Comparison of ENCODE assay signal across 8 mouse cellular contexts in genomic region chr14:73388546-73388945, GRCm38 (mm10). TPM values are rescaled to one million over a fixed set of nuclear protein-coding genes. Genes with fewer than 3 reads are reported as not detected.
DNase-seq lines count a peak whose midpoint lies in the region; ATAC-seq lines count a peak whose summit lies in the region.

No protein-coding gene starts in this region.

- 48% methylated on average over 7 of the region's 7 CpGs for WGBS in heart, embryonic 10.5 days

- no peaks in the 10 kb centered on the region for H3K27me3 ChIP-seq in heart, embryonic 10.5 days (ENCODE audit: insufficient read depth, poor library complexity, severe bottlenecking)

- H3K9me3 ChIP-seq in heart, embryonic 10.5 days: no peaks in the 10 kb centered on the region

- H3K4me1 ChIP-seq in heart, embryonic 10.5 days: peaks cover 4% of the 10 kb centered on the region; the same call in 1 of the 2 replicates

- no peak for ATAC-seq in CD4-positive, CD25-positive, alpha-beta regulatory T cell, adult 4 months

- peak overlapping the region; percentile 5; the same call in 1 of the 2 replicates for H3K27ac ChIP-seq in heart, embryonic 10.5 days

- DNase-seq in CD4-positive, CD25-positive, alpha-beta regulatory T cell, adult 2 months (ENCODE audit: low read depth, low spot score): peak; percentile 40
- peak; percentile 88 for DNase-seq in NIH3T3 (ENCODE audit: low read depth)
- no peak for DNase-seq in heart, embryonic 10.5 days (ENCODE audit: low spot score)
- peak; percentile 82 for DNase-seq in kidney, postnatal 14 days
- DNase-seq in naive thymus-derived CD4-positive, alpha-beta T cell, adult 2 months (ENCODE audit: low read depth): peak; percentile 60
- no peak for DNase-seq in spleen, adult 18-20 months
- no peak for DNase-seq in layer of hippocampus, postnatal 10 days (ENCODE audit: low spot score in 2 of 2)

- no peaks in the 10 kb centered on the region for H3K36me3 ChIP-seq in heart, embryonic 10.5 days

- H3K4me3 ChIP-seq in heart, embryonic 10.5 days: no peak overlapping the region

RNA-seq across cellular contexts. Expression of gene Itm2b, which starts 3.5 kb away (rescaled TPM):
- 1,000 to 10,000 TPM in 1 of 2 experiments, 100 to 1,000 TPM in 1; 926 to 1,094 TPM for polyA plus RNA-seq in CD4-positive, CD25-positive, alpha-beta regulatory T cell, adult 4 months (2017; shearing (Covaris generic))
- 330 and 384 TPM in 2 replicates for polyA plus RNA-seq in heart, embryonic 10.5 days (2016; fragmentation: Nextera tagmentation; extraction: Ambion mirVana)
- total RNA-seq in layer of hippocampus, postnatal 10 days (2021): 100 to 1,000 TPM; 792 to 848 TPM

Comparison
In these comparisons a context has a peak if more than half of its experiments do, and no peak if none do; other contexts are left out.
1. DNase-seq: peak in CD4-positive, CD25-positive, alpha-beta regulatory T cell, adult 2 months (single experiment), NIH3T3 (single experiment), kidney, postnatal 14 days (single experiment) and naive thymus-derived CD4-positive, alpha-beta T cell, adult 2 months (single experiment); none in heart, embryonic 10.5 days (single experiment), spleen, adult 18-20 months (0 of 2) and layer of hippocampus, postnatal 10 days (0 of 2).